Mouse (Mus musculus) intestine, postnatal 0 days (tissue): ENCODE data around the gene Rftn1. TPM values are rescaled to one million over a fixed set of nuclear protein-coding genes. Genes with fewer than 3 reads are reported as not detected.

Source experiments
- ATAC-seq: fragments of 200-750 bp; cut with Nextera tagmentation; 2 replicates; pipeline ENCODE4 v1.8.0; 2017; ENCODE audit warnings: mild to moderate bottlenecking, moderate TSS enrichment, moderate library complexity
- H3K27ac ChIP-seq: fragments of 300-500 bp; sonication (generic); 2 replicates; pipeline ENCODE4 v1.5.1; 2014; ENCODE audit warnings: mild to moderate bottlenecking, low read depth, low read length, moderate library complexity
- H3K27me3 ChIP-seq: fragments of 300-500 bp; sonication (generic); replicated peaks from 2 replicates; pipeline ENCODE4 v1.6.1; 2014; ENCODE audit warnings: low read length, mixed read lengths; ENCODE audit not compliant: control insufficient read depth, insufficient read depth
- H3K36me3 ChIP-seq: fragments of 300-500 bp; sonication (generic); 2 replicates; pipeline ENCODE4 v1.6.1; 2014; ENCODE audit warnings: mild to moderate bottlenecking, moderate library complexity; ENCODE audit not compliant: control insufficient read depth, insufficient read depth
- H3K4me1 ChIP-seq: fragments of 300-500 bp; sonication (generic); replicated peaks from 2 replicates; pipeline ENCODE4 v1.6.1; 2014; ENCODE audit warnings: antibody characterized with exemption, low read length, mixed read lengths; ENCODE audit not compliant: control insufficient read depth, insufficient read depth
- H3K4me2 ChIP-seq: fragments of 300-500 bp; sonication (generic); replicated peaks from 2 replicates; pipeline ENCODE4 v1.6.1; 2014; ENCODE audit warnings: low read depth, mild to moderate bottlenecking, moderate library complexity
- H3K4me3 ChIP-seq: fragments of 300-500 bp; sonication (generic); 2 replicates; pipeline ENCODE4 v1.5.1; 2014; ENCODE audit warnings: low read depth, low read length
- H3K9ac ChIP-seq: fragments of 300-500 bp; sonication (generic); 2 replicates; pipeline ENCODE4 v1.6.1; 2014; ENCODE audit warnings: mild to moderate bottlenecking, low read depth, low read length
- H3K9me3 ChIP-seq: fragments of 300-500 bp; sonication (generic); 2 replicates; pipeline ENCODE4 v1.6.1; 2016; ENCODE audit warnings: mixed run types; ENCODE audit not compliant: control insufficient read depth
- CTCF ChIP-seq: sonication (generic); IDR thresholded peaks from 2 replicates; pipeline ENCODE4 v1.5.1; 2016; ENCODE audit warnings: low read depth, mild to moderate bottlenecking, control low read depth, antibody characterized with exemption, moderate library complexity
- WGBS: fragments of 180-500 bp; shearing (Covaris S2); extraction: QIAGEN DNeasy Blood & Tissue Kit; methylation state at CpG from one replicate; pipeline ENCODE4 v1.1.7; 2014; 5-methylcytosine and 5-hydroxymethylcytosine counted together
- polyA plus RNA-seq: library from polyadenylated mRNA; unstranded; fragments of >200 nt; fragmentation: Nextera tagmentation; extraction: Ambion mirVana; gene quantifications from 2 replicates; pipeline ENCODE4 v1.2.1, GENCODE M21; 2015

Gene Rftn1
- polyA plus RNA-seq, 1 experiment from 2014 or later = 7.1 TPM

DNA sequence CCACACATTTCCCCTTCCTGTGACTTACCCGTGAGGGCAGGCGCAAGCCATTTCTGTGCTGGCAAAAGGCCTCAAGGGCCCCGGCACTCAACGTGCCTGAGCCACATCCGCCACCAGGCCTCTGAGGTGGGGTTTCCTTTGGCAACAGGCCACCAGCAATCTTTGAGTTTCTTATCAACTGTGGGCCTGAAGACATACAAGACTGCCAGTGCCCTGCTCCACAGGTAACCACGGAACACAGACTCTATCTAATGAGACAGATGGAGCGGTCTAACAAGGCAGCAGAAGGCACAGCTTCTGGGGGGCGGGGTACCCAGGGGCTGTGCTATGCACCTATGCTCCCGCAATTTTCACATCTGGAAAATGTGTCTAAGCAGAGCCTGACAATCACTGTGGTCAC, 54.4 kb downstream of the Rftn1 start:
- H3K27ac ChIP-seq = no peak overlapping the region
- H3K27me3 ChIP-seq = no peaks in the 10 kb centered on the region
- no peak for ATAC-seq
- WGBS = 58% methylated on average over 9 of the region's 9 CpGs
- no peak overlapping the region for H3K4me3 ChIP-seq
- no peak for TF ChIP-seq CTCF
- no peak overlapping the region for H3K9ac ChIP-seq
- H3K36me3 ChIP-seq = no peaks in the 10 kb centered on the region
- H3K9me3 ChIP-seq = no peaks in the 10 kb centered on the region
- no peaks in the 10 kb centered on the region for H3K4me1 ChIP-seq
- H3K4me2 ChIP-seq = peak overlapping the region; percentile 32

DNA sequence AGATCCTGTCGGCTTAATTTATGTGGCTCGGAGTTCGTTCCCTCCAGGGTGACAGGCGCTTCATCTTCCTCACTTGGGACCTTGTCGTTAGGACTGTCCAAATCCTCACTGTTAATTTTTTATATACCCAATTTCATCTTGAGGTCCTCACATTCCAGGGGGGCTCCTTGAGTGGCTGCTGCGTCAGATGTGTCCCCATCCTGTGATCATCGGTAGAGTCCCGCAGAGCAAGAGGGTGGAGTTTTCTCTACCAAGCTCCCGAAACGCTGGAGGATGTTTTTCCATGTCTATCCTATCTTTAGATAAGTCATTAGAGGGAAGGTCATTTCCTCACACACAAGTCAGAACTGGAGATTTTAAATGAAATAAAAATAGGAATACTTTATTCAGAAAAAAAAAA, 55.0 kb downstream of the Rftn1 start:
- Histone ChIP-seq H3K27me3 (no peaks in the 10 kb centered on the region), H3K9ac (no peak overlapping the region), H3K4me1 (no peaks in the 10 kb centered on the region), H3K27ac (no peak overlapping the region; the same call in 1 of the 2 replicates), H3K36me3 (no peaks in the 10 kb centered on the region), H3K4me3 (no peak overlapping the region), H3K4me2 (no peak overlapping the region), H3K9me3 (no peaks in the 10 kb centered on the region)
- ATAC-seq = no peak
- TF ChIP-seq CTCF = no peak
- WGBS = 81% methylated on average over 10 of the region's 10 CpGs

DNA sequence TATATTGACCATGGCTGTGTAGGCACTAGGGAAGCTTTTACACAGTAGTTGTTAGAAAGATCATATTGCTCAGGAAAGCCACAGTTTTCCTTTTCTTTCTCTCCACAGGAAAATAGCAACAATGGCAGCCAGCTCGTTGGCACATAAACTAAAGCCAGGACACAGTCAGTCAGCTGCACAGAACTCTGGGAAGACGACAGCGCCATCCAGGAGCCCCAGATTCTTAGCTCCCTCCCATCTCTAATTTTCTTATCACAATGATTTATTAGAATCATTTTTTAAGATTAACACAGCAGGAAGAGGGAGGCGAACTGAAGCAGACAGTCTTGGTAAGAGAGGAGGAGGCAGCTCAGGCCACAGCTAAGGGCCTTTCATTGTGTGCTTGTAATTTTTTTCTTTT, 58.8 kb downstream of the Rftn1 start:
- 74% methylated on average over 4 of the region's 4 CpGs for WGBS
- H3K9me3 ChIP-seq = no peaks in the 10 kb centered on the region
- H3K9ac ChIP-seq = no peak overlapping the region
- TF ChIP-seq CTCF = no peak
- H3K27ac ChIP-seq = no peak overlapping the region
- H3K27me3 ChIP-seq = no peaks in the 10 kb centered on the region
- no peak for ATAC-seq
- no peaks in the 10 kb centered on the region for H3K36me3 ChIP-seq
- H3K4me1 ChIP-seq = no peaks in the 10 kb centered on the region
- H3K4me2 ChIP-seq = no peak overlapping the region
- no peak overlapping the region for H3K4me3 ChIP-seq

DNA sequence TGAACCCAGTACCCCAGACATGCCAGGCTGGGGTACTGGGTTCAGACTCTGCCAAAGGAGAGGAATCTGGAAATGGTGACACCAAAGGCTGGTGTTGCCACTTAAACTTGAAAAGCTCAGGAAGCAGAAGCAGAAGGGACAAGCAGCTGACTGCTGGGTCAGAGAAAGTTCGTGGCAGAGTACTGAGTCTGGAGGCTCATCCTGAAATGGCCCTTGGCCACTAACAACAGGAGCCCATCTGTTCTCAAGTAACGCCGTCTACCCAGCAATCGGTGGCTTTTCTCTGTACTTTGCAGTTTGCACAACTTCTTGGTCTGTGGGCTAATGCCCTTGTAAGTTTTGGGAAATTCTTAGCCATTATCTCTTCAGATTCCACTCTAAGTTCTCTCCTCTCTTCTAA, 60.1 kb downstream of the Rftn1 start:
- no peaks in the 10 kb centered on the region for H3K36me3 ChIP-seq
- H3K27me3 ChIP-seq = no peaks in the 10 kb centered on the region
- no peak overlapping the region for H3K4me3 ChIP-seq
- 80% methylated on average over 4 of the region's 4 CpGs for WGBS
- no peak for TF ChIP-seq CTCF
- ATAC-seq = no peak
- no peaks in the 10 kb centered on the region for H3K4me1 ChIP-seq
- H3K9ac ChIP-seq = no peak overlapping the region
- no peak overlapping the region for H3K27ac ChIP-seq
- no peaks in the 10 kb centered on the region for H3K9me3 ChIP-seq
- H3K4me2 ChIP-seq = no peak overlapping the region

DNA sequence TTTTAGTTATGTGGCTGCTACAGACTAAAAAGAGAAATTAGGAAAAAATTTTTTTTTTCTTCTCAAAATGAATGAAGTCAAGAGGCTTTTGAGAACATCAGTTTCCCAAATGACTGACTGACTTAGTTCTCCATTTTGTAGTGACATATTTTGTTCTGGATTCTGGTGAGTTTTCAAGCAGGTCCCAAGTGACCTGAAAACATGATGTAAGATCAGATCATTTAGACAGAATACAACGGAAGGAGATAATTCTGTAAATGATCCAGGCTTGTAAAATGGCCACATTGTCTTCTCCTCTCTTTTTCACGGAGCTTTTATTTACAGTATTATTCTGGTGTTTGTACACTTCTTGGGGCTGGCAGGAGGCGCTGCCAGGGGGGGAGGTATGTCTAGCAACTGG, 62.1 kb downstream of the Rftn1 start:
- no peak for ATAC-seq
- 57% methylated on average over 3 of the region's 3 CpGs for WGBS

DNA sequence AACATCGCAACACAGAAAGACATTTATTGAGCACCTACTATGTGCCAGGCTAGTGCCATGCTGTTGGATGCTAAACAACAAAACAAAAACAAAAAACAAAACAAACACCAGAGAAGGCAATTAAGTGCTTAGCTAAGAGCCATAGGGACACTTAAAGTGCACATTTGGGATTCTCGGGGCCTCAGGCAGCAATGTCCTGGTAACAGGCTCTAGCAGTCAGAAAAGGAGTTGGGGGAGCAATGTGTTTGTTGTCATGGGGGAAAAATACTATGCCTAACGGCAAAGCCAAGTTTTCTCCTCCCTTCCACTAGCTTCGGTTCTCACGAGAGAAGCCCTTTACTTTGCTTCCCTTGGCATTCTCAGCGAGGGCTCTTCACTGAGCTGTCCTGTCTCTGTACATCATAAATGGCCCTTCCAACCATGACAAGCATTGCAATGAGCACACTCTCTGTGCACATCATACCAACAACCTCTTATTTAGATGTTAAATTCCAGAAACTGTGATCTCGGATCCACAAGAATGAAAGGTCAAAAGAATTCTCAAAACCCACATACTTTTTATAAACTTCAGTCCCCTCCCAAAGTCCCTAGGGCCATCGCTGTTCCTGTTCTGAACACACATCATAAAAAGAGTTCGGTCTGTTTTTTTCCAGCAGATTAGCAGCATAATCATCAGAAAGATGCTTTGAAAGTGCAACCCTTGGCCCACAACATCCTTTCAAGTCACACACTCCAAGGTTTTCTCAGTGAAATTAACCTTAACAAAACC, 63.2 kb downstream of the Rftn1 start:
- Histone ChIP-seq H3K4me3 (no peak overlapping the region), H3K4me2 (no peak overlapping the region), H3K9ac (no peak overlapping the region), H3K36me3 (no peaks in the 10 kb centered on the region), H3K4me1 (no peaks in the 10 kb centered on the region), H3K27me3 (no peaks in the 10 kb centered on the region), H3K9me3 (no peaks in the 10 kb centered on the region), H3K27ac (no peak overlapping the region)
- no peak for TF ChIP-seq CTCF
- ATAC-seq = no peak
- 80% methylated on average over 9 of the region's 9 CpGs for WGBS

More for the DNA sequence above, 62.1 kb downstream of the Rftn1 start:
- no peaks in the 10 kb centered on the region for H3K36me3 ChIP-seq
- H3K4me3 ChIP-seq = no peak overlapping the region
- no peaks in the 10 kb centered on the region for H3K4me1 ChIP-seq
- H3K9ac ChIP-seq = no peak overlapping the region
- no peak overlapping the region for H3K4me2 ChIP-seq
- no peaks in the 10 kb centered on the region for H3K9me3 ChIP-seq
- no peak for TF ChIP-seq CTCF
- H3K27me3 ChIP-seq = no peaks in the 10 kb centered on the region
- H3K27ac ChIP-seq = no peak overlapping the region
